Mouse (Mus musculus) ES-E14 (cell line): Measurements from ENCODE around the gene Arxes2.

ENCODE experiments used
- ZC3H11A ChIP-seq: IDR thresholded peaks from 2 replicates; pipeline ENCODE4 v1.6.1; 2012; ENCODE audit warnings: low read depth, mild to moderate bottlenecking, inconsistent platforms, low read length, borderline replicate concordance
- ZNF384 ChIP-seq: IDR thresholded peaks from 2 replicates; pipeline ENCODE4 v1.6.1; 2012; ENCODE audit warnings: low read depth, low read length, inconsistent platforms

- no peak for TF ChIP-seq ZC3H11A
- no peak for TF ChIP-seq ZNF384
These were observed 7.4 kb upstream of the Arxes2 start for GRCm38 (mm10) chrX:135986267-135986666.
